Mouse (Mus musculus) WW6 (cell line): Measurements from ENCODE around the gene Bmt2.

Experiments
- DNase-seq: peaks from one replicate; pipeline ENCODE4 v3.0.0-alpha.2; 2013; ENCODE audit warnings: low read depth, low spot score

The Bmt2 gene

GRCm38 (mm10) chr6:13677818-13678282 lies at the start of gene Bmt2:
Gene Bmt2 (minus strand): TSS chr6:13677966.
- peak; percentile 91 for DNase-seq

DNA sequence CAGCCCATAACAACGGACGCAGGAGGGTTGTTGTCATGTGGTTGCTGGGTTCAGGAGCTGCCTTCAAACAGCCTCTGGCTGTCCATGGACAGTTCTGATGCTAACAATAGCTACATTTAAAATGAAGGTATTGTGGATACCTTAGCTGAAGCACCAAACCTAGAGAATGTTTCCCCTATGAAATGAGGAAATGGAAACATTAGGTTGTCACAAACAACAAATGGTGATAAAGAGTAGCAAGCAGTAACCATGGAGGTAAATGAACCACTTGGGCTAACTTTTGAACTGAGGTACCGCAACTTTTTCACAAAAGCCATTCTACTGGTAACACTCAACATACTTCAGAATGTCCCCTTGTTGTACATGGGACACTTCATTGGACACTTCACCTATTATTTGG lies 44.4 kb upstream of the Bmt2 start:
- no peak for DNase-seq

DNA sequence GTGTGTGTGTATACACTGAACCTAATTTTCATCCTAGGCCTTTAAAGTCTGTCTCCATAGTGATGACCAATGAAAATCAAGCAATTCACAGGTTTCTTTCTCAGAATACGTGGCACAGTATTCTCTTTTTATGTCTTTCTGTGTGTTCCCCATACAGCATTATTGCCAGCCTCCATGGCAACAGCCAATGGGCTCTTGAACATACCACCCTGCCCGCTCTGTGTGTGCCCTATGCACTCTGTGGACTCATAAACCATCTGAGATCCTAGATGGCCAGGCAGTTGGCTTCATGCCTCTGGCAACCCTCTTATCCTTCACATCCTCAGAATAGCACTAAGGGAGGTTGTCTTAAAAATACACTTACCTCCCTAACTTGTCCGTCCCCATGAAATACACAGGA lies 37.1 kb upstream of the Bmt2 start:
- DNase-seq, result no peak

GRCm38 (mm10) chr6:13696882-13697281 lies 19.1 kb upstream of the Bmt2 start:
- no peak for DNase-seq

DNA sequence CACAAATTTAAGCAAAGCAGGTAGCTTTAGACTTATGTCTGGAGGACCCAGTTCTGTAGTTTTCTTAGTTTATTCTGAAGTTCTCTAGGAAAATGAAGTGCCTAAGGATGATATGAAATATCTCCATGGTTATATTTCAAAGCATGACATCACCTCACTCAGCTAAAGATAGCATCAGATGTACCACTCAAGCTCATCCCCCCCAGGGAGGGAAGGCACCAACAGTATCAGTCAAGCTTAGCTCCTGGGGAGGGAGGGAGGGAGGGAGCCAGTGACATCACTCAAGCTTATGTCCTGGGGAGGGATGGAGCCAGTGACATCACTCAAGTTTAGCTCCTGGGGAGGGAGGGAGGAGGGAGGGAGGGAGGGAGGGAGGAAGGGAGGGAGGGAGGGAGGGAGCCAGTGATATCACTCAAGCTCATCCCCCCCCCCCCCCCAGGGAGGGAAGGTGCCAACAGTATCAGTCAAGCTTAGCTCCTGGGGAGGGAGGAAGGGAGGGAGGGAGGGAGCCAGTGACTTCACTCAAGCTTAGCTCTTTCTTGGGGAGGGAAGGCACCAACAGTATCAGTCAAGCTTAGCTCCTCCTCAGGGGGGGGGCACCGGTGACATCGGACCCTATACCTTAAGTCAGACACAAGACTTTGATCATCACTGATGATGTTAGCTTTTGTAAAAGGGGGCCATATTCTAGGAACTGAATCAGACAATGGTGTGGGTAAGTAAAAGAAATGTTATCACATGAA lies 17.5 kb upstream of the Bmt2 start:
- DNase-seq, result no peak

DNA sequence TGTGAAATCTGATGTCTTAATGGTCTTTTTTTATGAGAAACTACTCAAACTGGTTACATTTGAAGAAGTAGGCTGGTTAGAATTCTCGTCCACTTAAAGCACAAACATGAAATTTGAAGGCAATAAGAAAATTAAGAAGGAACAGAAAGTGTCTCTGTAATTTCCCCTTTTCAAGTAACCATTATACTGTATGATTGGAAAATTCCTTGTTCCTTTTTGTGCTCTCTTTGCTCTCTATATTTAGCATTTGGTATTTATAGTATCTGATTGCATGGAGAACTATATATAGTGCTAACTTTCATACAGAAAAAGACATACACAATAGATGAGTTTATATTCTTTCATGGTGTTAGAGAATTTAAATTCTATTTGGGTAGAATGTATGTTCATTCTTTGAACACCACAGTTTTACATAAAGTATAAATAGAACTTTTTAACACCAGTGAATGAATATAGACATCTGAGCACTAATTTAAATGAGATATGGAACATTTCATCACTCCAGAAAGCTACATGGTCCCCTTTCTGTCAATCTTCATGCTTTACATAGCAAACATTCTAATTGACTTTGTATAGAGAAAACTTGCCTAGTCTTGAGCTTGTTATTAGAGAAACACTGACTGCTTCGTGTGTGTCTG lies 14.0 kb upstream of the Bmt2 start:
- no peak for DNase-seq

DNA sequence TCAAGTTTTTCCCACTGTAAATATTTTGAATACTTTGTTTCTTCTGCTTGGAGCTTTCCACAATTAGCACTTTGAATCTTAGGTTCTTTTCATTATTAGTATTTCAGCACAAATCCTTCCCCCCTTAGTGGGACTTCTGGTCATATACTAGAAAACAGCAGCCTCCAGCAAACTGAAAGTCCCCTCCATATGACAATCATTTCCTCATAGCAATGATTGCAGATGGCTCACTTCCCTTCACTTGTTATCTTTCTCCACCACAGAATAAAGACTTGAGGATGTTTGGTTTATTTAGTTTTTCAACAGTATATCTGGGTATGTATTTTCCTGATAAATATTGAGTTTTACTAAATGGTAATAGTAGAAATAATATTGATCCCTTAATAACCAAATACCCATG lies 12.6 kb upstream of the Bmt2 start:
- DNase-seq, result no peak

DNA sequence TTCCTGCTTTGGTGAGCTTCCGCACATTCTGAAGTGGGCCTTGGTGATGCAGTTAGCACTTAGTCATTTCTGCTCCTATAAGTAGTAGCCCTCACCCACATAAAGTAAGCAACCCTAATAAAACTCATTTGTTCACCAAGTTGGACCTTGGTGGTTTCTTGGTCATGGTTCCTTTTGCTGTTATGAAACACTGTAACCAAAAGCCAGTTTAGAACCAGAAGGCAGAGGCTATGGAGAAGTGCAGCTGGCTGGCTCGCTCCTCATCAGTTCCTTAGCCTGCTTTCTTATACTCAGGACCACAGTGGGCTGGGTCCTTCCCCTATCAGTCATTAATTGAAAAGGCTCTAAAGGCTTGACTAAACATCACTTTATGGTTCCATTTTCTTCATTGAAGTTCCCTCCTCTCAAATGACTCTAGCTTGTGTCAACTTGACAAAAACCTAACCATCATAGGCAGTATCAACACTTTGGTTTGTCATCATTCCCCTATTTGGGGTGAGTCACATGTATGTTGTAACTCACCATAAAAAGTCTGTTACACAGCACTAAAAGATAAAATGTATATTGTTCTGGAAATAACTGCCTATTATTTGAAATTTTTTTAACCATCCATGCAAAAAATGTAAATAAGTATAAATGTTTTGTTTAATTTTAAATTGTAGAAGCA lies 6.3 kb upstream of the Bmt2 start:
- no peak for DNase-seq

DNA sequence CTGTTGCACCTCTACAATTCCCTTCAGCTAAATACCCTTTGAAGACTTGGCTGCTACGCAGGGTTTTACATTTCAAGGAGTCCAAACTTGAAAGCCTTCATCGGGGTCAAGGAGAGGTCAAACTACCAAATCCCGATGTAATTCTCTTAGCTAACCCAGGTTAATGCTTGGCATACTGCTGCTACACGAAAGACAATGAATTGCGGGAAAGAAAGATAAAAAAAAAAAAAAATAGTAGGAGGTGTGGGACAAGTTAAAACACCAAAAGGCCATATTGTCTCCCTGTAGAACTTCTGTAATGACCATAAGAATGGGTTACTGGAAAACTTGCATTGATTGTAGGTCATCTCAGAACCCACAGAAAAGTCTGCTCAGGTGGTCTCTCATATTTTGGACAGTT lies 583 bp upstream of the Bmt2 start:
- DNase-seq, result no peak

GRCm38 (mm10) chr6:13677141-13677761 lies 515 bp downstream of the Bmt2 start:
- peak; percentile 29 for DNase-seq

GRCm38 (mm10) chr6:13676196-13676595 lies 1.6 kb downstream of the Bmt2 start:
- DNase-seq, result no peak

DNA sequence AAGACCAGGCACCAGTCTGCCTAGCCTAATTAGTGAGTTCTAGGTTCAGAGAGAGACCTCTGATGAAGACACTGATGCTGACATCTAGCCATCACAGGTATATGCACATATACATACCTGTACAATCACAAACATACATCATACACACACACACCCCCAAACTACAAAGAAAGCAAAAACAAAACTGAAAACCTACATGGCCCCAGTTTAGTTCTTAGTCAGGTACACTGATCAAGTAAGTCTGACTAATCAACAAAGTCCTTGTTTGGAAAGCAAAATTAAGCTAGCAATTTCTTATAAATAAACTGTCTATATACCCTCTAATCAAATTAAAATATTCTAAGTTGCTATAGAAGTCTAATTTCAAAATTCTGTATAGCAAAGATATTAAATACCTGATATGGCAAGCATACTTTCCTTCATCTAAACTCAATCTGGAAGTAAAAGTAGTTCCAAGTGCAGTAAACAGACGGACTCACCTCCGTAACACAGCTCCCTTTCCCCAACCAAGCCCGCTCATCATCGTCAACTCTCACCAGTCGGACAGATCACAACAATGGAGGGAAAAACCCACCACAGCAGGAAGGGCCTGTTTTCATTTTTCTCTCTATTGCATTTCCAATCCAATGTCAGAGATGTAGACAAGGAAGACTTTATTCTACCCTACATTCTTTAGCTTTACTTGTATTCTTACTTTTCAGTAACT lies 3.0 kb downstream of the Bmt2 start:
- DNase-seq, result no peak

DNA sequence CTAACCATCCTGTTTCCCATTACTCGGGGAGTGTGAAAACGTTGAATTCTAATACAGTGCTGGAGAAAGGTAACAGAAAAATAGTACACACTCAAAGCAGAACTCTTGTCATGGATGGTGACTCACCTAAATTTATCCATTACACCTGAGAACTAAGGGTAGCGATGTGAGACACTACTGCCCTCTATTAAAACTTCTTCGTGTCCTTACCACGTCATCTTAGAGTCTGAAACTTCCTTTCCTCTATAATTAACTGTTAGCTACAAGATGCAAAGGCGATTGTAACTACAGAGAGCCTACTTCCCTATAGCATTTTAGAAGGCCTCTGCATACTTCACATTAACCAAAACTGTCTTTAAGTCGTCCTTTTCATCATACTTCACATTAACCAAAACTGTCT lies 12.1 kb downstream of the Bmt2 start:
- DNase-seq, result no peak

GRCm38 (mm10) chr6:13658016-13658415 lies 19.8 kb downstream of the Bmt2 start:
- DNase-seq, result no peak

GRCm38 (mm10) chr6:13654081-13654480 lies 23.7 kb downstream of the Bmt2 start:
- no peak for DNase-seq

DNA sequence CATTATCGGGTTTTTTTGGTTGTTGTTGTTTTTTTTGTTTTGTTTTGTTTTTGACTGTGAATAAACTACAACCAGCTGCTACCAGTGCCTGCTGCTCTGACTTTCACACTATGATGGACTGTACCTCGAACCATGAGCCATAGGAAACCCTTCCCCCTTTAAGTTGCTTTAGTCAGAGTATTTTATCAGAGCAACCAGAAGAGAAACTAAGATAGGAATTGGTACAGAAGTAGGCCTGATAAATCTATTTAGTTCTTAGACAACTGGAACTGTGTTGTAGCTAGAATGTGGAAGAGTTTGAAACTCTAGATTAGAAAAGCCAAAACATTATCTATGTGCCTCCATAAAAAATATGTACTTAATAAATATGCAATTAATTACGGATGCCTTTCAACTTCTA lies 25.5 kb downstream of the Bmt2 start:
- DNase-seq, result no peak

DNA sequence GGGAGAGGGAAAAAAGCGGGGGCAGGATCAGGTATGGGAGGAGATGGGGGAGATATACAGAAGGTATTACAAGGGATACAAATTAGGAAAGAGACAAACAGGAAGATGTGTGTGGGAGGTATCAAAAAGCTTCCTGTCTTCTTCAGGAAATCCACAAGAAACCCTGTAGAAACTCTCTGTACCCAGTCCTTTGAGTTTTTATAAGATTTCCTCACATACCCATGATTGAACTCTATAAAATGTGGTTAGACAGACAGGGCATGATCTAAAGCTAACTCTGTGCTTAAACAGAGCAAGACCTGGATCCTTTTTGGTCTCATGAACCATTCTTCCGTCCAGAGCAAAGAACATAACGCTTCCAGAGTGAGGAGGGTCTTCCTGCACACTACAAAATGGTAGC lies 26.9 kb downstream of the Bmt2 start:
- no peak for DNase-seq

GRCm38 (mm10) chr6:13648305-13648704 lies 29.5 kb downstream of the Bmt2 start:
- no peak for DNase-seq

DNA sequence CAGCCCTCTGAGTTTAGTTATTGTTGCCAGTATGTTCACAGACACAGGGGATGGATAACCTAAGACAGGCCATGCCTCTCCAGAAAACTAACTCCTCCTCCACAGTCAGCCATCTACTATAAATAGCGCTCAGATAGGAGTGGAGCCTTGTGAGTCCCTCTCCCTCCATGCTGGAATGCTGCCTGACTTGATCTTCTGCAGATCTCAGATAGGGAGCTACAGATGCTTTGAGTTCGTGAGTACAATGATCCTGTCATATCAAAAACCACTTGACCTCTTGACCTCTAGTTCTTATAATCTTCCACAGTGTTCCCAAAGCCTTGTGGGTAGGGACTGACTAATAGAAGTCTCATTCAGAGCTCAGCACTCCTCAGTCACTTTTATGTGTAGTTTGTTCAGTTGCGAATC lies 41.2 kb downstream of the Bmt2 start:
- no peak for DNase-seq

- no peak for DNase-seq
Observed at GRCm38 (mm10) chr6:13632571-13632970, 45.2 kb downstream of the Bmt2 start.

GRCm38 (mm10) chr6:13630607-13631006 lies 47.2 kb downstream of the Bmt2 start:
- no peak for DNase-seq

DNA sequence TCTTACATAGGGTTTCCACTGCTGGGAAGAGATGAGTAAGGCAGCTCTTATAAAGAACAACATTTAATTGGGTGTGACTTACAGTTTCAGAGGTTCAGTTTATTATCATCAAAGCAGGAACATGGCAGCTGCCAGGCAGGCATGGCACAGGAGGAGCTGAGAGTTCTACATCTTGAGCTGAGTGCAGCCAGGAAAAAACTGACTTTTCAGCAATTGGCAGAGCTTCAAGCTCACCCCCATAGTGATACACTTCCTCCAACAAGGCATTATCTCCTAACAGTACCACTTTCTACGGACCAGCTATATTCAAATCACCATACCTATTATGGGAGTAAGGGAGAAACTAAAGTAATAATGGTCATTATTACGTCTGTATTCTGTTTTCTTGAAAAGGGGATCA lies 58.1 kb downstream of the Bmt2 start:
- DNase-seq, result no peak
